Mouse (Mus musculus) kidney, embryonic 14.5 days (tissue): ENCODE results near the gene Kif13a. TPM values are rescaled to one million over a fixed set of nuclear protein-coding genes. Genes with fewer than 3 reads are reported as not detected.

Experiments used
- ATAC-seq: fragments of 200-750 bp; cut with Nextera tagmentation; 2 replicates; pipeline ENCODE4 v1.8.0; 2017; ENCODE audit warnings: moderate number of reproducible peaks, mild to moderate bottlenecking, moderate TSS enrichment, moderate library complexity; ENCODE audit not compliant: low FRiP score, low TSS enrichment
- H3K27ac ChIP-seq: fragments of 300-500 bp; sonication (generic); 2 replicates; pipeline ENCODE4 v1.5.1; 2014; ENCODE audit warnings: low read depth, mild to moderate bottlenecking, low read length, moderate library complexity, mixed read lengths
- H3K27me3 ChIP-seq: fragments of 300-500 bp; sonication (generic); 2 replicates; pipeline ENCODE4 v1.6.1; 2014; ENCODE audit warnings: mild to moderate bottlenecking, low read length; ENCODE audit not compliant: control insufficient read depth, insufficient read depth
- H3K36me3 ChIP-seq: fragments of 300-500 bp; sonication (generic); 2 replicates; pipeline ENCODE4 v1.6.1; 2014; ENCODE audit warnings: low read length, mixed read lengths; ENCODE audit not compliant: control insufficient read depth, insufficient read depth
- H3K4me1 ChIP-seq: fragments of 300-500 bp; sonication (generic); 2 replicates; pipeline ENCODE4 v1.6.1; 2014; ENCODE audit warnings: low read length, mixed read lengths; ENCODE audit not compliant: control insufficient read depth, insufficient read depth
- H3K4me2 ChIP-seq: fragments of 300-500 bp; sonication (generic); replicated peaks from 2 replicates; pipeline ENCODE4 v1.6.1; 2014; ENCODE audit warnings: low read depth, mild to moderate bottlenecking, low read length
- H3K4me3 ChIP-seq: fragments of 300-500 bp; sonication (generic); 2 replicates; pipeline ENCODE4 v1.5.1; 2014; ENCODE audit warnings: mild to moderate bottlenecking, low read length
- H3K9ac ChIP-seq: fragments of 300-500 bp; sonication (generic); 2 replicates; pipeline ENCODE4 v1.6.1; 2014; ENCODE audit warnings: low read depth, mild to moderate bottlenecking, low read length, moderate library complexity
- H3K9me3 ChIP-seq: fragments of 300-500 bp; sonication (generic); 2 replicates; pipeline ENCODE4 v1.6.1; 2016; ENCODE audit warnings: low read length; ENCODE audit not compliant: control insufficient read depth
- WGBS: fragments of 180-500 bp; shearing (Covaris S2); extraction: QIAGEN DNeasy Blood & Tissue Kit; methylation state at CpG from one replicate; pipeline ENCODE4 v1.1.7; 2014; 5-methylcytosine and 5-hydroxymethylcytosine counted together
- polyA plus RNA-seq: library from polyadenylated mRNA; unstranded; fragments of >200 nt; fragmentation: Nextera tagmentation; extraction: Ambion mirVana; gene quantifications from 2 replicates; pipeline ENCODE4 v1.2.1, GENCODE M21; 2014

Kif13a gene
- polyA plus RNA-seq, 1 experiment from 2014 or later, result 18.2 TPM

DNA sequence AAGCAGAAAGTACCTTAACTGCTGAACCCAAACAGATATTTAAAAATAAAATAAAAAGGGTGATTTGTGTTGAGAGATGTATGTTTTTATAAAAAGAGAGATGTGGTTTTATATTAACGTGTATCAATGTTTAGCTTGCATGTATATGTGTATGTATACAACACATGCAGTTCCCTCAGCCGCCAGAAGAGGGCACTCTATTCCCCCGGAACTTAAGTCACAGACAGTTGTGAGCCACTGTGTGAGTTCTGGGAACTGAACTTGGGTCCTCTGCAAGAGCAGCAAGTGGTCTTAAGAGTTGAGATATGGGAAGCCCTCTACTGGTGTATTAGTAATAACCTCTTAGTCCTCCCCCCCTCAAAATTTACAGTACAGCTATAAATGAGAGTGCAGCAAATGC lies 96.7 kb downstream of the Kif13a start:
- WGBS, result 67% methylated on average over 3 of the region's 3 CpGs
- H3K4me3 ChIP-seq, result no peak overlapping the region
- ATAC-seq, result no peak
- peaks cover 16% of the 10 kb centered on the region for H3K9me3 ChIP-seq
- no peaks in the 10 kb centered on the region for H3K4me1 ChIP-seq
- no peak overlapping the region for H3K9ac ChIP-seq
- peaks cover 4% of the 10 kb centered on the region; the same call in 1 of the 2 replicates for H3K36me3 ChIP-seq
- no peak overlapping the region for H3K4me2 ChIP-seq
- H3K27ac ChIP-seq, result no peak overlapping the region
- H3K27me3 ChIP-seq, result no peaks in the 10 kb centered on the region

- Histone ChIP-seq H3K4me1 (no peaks in the 10 kb centered on the region), H3K27ac (no peak overlapping the region), H3K9me3 (peaks cover 4% of the 10 kb centered on the region; the same call in 1 of the 2 replicates), H3K9ac (no peak overlapping the region), H3K27me3 (no peaks in the 10 kb centered on the region), H3K4me2 (no peak overlapping the region), H3K36me3 (peaks cover 18% of the 10 kb centered on the region), H3K4me3 (no peak overlapping the region)
- whole genome bisulfite sequencing, result 96% methylated on average over 4 of the region's 4 CpGs
- ATAC-seq, result no peak
Measured at GRCm38 (mm10) chr13:46823271-46823670, 106.4 kb downstream of the Kif13a start.

DNA sequence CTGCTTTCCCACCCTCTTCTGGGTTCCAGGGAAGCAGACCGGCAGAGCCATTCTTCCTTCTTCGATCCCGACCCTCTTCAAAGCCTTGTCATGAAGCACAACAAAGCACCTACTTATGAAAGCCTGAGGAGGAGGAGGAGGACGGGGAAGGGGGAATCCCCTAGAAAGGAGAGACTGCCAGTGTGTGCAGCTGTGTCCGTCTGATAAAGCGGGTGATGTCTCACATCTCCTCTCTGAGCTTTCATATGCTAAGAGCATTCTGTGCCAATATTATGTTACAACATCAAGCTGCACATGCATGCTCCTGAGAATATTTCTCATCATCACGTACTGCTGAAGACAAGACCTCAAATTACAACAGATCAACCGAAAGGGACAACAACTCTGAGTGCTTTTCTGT lies 107.5 kb downstream of the Kif13a start:
- ATAC-seq, result no peak
- peaks cover 18% of the 10 kb centered on the region for H3K36me3 ChIP-seq
- no peaks in the 10 kb centered on the region for H3K27me3 ChIP-seq
- H3K4me2 ChIP-seq, result no peak overlapping the region
- no peaks in the 10 kb centered on the region for H3K4me1 ChIP-seq
- H3K9me3 ChIP-seq, result peaks cover 4% of the 10 kb centered on the region; the same call in 1 of the 2 replicates
- no peak overlapping the region for H3K27ac ChIP-seq
- 90% methylated on average over 8 of the region's 8 CpGs for WGBS
- H3K9ac ChIP-seq, result no peak overlapping the region
- H3K4me3 ChIP-seq, result no peak overlapping the region

GRCm38 (mm10) chr13:46819729-46820223 lies 109.9 kb downstream of the Kif13a start:
- no peak overlapping the region for H3K4me2 ChIP-seq
- H3K4me1 ChIP-seq, result 0 out of 2 replicates have a peak, but pooled peaks cover 3% of the 10 kb centered on the region
- no peak overlapping the region for H3K27ac ChIP-seq
- peaks cover 22% of the 10 kb centered on the region for H3K36me3 ChIP-seq
- no peaks in the 10 kb centered on the region for H3K9me3 ChIP-seq
- 80% methylated on average over 13 of the region's 13 CpGs for WGBS
- H3K4me3 ChIP-seq, result no peak overlapping the region
- no peak for ATAC-seq
- no peaks in the 10 kb centered on the region for H3K27me3 ChIP-seq
- no peak overlapping the region for H3K9ac ChIP-seq

DNA sequence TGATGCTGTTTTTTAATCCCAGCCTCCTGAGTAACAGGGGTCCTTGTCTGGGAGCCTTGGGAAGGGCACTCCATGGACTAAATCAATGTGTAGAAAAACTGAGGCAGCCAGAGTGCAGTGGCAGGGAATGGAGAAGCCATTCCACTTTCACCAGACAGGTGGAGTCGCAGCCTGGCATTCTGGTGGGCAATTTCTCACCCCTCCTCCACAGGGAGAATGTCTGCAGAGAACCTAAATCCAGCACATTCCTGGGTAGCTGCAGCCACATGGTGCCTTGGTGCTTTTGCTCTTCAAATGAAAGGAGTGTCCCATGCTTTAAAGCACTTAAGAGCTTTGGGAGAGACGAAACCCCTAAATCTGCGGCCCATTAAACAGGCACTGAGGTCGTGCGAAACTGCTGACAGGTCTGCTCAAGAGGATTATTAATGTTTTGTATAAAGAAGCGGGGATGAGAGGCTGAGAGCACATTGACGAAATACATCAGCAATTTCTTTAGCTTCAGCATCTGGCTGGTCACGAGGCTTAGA lies 110.4 kb downstream of the Kif13a start:
- H3K27me3 ChIP-seq, result no peaks in the 10 kb centered on the region
- no peak overlapping the region for H3K4me2 ChIP-seq
- no peak overlapping the region for H3K9ac ChIP-seq
- no peak overlapping the region for H3K27ac ChIP-seq
- no peak overlapping the region for H3K4me3 ChIP-seq
- H3K36me3 ChIP-seq, result peaks cover 19% of the 10 kb centered on the region
- no peak for ATAC-seq
- whole genome bisulfite sequencing, result 40% methylated on average over 8 of the region's 8 CpGs
- H3K4me1 ChIP-seq, result 0 out of 2 replicates have a peak, but pooled peaks cover 3% of the 10 kb centered on the region
- H3K9me3 ChIP-seq, result no peaks in the 10 kb centered on the region

- no peak for ATAC-seq
- Histone ChIP-seq H3K4me1 (0 out of 2 replicates have a peak, but pooled peaks cover 3% of the 10 kb centered on the region), H3K27ac (no peak overlapping the region), H3K27me3 (no peaks in the 10 kb centered on the region), H3K4me2 (no peak overlapping the region), H3K9ac (no peak overlapping the region), H3K36me3 (peaks cover 14% of the 10 kb centered on the region; the same call in 1 of the 2 replicates), H3K4me3 (no peak overlapping the region), H3K9me3 (no peaks in the 10 kb centered on the region)
- WGBS, result 65% methylated on average over 9 of the region's 9 CpGs
Measured at GRCm38 (mm10) chr13:46818374-46818773, 111.3 kb downstream of the Kif13a start.

DNA sequence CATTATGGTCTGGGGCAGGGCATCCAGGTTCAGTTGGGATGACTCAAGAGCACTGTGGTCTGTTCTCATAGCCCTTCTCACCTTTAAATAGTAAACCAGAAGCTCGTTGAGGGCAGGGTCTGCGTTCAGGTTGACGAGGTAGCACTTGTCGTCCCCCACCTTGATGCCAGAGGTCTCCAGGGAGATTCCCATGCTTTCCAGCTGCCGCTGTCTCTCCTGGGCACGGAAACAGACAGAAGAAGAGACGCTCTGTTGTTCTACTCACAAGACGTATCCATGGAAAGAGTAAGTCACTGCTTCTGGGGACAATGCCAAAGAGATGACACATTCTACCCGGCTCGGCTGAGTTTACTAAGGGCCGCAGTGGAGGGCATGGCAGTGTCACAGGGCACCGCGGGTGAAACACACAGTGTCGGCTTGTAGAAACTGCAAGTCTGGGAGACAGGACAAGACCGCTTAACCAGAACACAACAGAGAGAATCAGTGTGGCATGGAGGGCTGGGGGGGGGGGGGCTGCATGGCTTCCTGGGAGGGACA lies 117.0 kb downstream of the Kif13a start:
- WGBS, result 83% methylated on average over 15 of the region's 15 CpGs
- Histone ChIP-seq H3K4me3 (no peak overlapping the region), H3K27me3 (no peaks in the 10 kb centered on the region), H3K4me1 (0 out of 2 replicates have a peak, but pooled peaks cover 3% of the 10 kb centered on the region), H3K9me3 (no peaks in the 10 kb centered on the region), H3K9ac (no peak overlapping the region), H3K27ac (no peak overlapping the region), H3K4me2 (no peak overlapping the region), H3K36me3 (peaks cover 35% of the 10 kb centered on the region)
- ATAC-seq, result no peak

DNA sequence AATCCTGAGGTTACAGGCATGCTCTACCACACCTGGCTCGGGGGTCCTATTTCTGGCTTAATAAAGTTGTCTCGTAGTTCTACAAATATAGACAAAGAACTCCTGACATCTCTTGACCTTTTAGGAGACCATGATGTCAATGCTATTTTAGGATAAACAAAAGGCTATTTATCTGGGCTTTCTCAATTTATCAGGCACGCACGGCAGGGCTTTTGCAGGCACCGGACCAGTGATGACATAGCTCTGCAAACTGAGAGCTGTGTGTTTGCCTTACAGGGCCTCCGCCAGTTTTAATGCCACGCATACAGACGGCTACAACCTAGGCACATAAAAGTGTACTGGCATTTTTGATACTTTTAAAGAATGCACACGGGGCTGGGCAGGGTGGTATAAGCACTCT lies 118.0 kb downstream of the Kif13a start:
- no peak overlapping the region for H3K27ac ChIP-seq
- H3K4me1 ChIP-seq, result no peaks in the 10 kb centered on the region
- H3K4me3 ChIP-seq, result no peak overlapping the region
- peaks cover 41% of the 10 kb centered on the region for H3K36me3 ChIP-seq
- no peaks in the 10 kb centered on the region for H3K9me3 ChIP-seq
- H3K4me2 ChIP-seq, result no peak overlapping the region
- H3K27me3 ChIP-seq, result no peaks in the 10 kb centered on the region
- H3K9ac ChIP-seq, result no peak overlapping the region
- ATAC-seq, result no peak
- 80% methylated on average over 9 of the region's 9 CpGs for WGBS

- no peaks in the 10 kb centered on the region for H3K9me3 ChIP-seq
- 94% methylated on average over 17 of the region's 17 CpGs for WGBS
- H3K4me3 ChIP-seq, result no peak overlapping the region
- H3K9ac ChIP-seq, result no peak overlapping the region
- H3K4me1 ChIP-seq, result no peaks in the 10 kb centered on the region
- H3K27me3 ChIP-seq, result no peaks in the 10 kb centered on the region
- no peak overlapping the region for H3K27ac ChIP-seq
- ATAC-seq, result no peak
- peaks cover 39% of the 10 kb centered on the region for H3K36me3 ChIP-seq
- H3K4me2 ChIP-seq, result no peak overlapping the region
Measured at GRCm38 (mm10) chr13:46810613-46811012, 119.1 kb downstream of the Kif13a start.
